Mouse (Mus musculus): ENCODE results near the gene Gm17467. TPM values are rescaled to one million over a fixed set of nuclear protein-coding genes. Genes with fewer than 3 reads are reported as not detected.
"Not testable (repeated sequence)": the region's sequence is repeated elsewhere in the genome, so short reads cannot be mapped to it uniquely, and the experiment has no call there.

Gm17467 gene
- not detected in 2 replicates for polyA plus RNA-seq (2012; rRNA removed)

DNA sequence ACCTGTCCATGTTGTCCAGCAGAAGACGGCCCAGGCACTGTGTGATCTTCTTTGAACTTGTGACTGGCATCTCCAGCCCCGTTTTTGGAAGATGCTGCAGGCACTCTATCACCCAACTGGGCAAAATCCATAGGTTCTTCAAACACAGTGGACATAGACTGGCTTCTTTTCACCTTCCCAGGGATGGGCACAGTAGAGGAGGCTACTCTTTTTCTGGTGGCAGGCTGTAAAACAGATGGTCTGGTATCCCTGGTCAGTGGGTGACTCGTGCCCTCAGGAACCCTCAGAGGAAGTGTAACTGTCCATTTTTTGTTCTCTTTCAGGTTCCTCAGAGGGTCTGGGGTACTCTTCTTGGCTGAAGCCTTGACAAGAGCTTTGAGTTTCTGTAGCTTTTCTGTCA is at the start of gene Gm17467:
Gm17467 (minus strand) TSS at position 101 of the 400 bp plus-strand sequence.
- WGBS, result no CpG with 5 or more reads among the region's 3 CpGs
- not testable (repeated sequence) for DNase-seq (ENCODE audit: low read depth, low spot score)

Other genes with a start within 250 kb of the Gm17467 start
- not detected in 2 replicates for gene Cldn34c2, start 123.1 kb downstream of the Gm17467 start, polyA plus RNA-seq (2012; rRNA removed)
- not detected in 2 replicates for gene Cldn34c3, start 88.9 kb upstream of the Gm17467 start, polyA plus RNA-seq (2012; rRNA removed)